Mouse (Mus musculus) CD4-positive helper T cell, adult 2 months (primary cell): Measurements from ENCODE around the gene Eno3.

Source experiments
- DNase-seq: peaks from one replicate; pipeline ENCODE4 v3.0.0-alpha.2; 2012; ENCODE audit warnings: low read depth, missing footprints, low spot score

Gene Eno3

GRCm38 (mm10) chr11:70644564-70645103 is 12.4 kb upstream of the Eno3 start:
- DNase-seq, result no peak

- DNase-seq, result peak; percentile 20
Observed at GRCm38 (mm10) chr11:70645461-70646258, 11.3 kb upstream of the Eno3 start.

- no peak for DNase-seq
Observed at GRCm38 (mm10) chr11:70646259-70646555, 10.8 kb upstream of the Eno3 start.

GRCm38 (mm10) chr11:70646691-70647650 is 10.0 kb upstream of the Eno3 start, which contains the start of the genes Rnf167 and Slc25a11:
Gene Rnf167 (plus strand): TSS chr11:70647235.
Gene Slc25a11 (minus strand): TSS chr11:70647479.
- peak; percentile 99 for DNase-seq

- DNase-seq, result peak; percentile 53
Observed at GRCm38 (mm10) chr11:70647716-70648420, 9.1 kb upstream of the Eno3 start.

- peak; percentile 55 for DNase-seq
Observed at GRCm38 (mm10) chr11:70648512-70648911, 8.5 kb upstream of the Eno3 start.

GRCm38 (mm10) chr11:70649185-70649734 is 7.7 kb upstream of the Eno3 start:
- DNase-seq, result peak; percentile 29

GRCm38 (mm10) chr11:70650322-70651175 is 6.5 kb upstream of the Eno3 start:
- DNase-seq, result peak; percentile 90

GRCm38 (mm10) chr11:70651391-70651790 is 5.6 kb upstream of the Eno3 start:
- peak; percentile 63 for DNase-seq

GRCm38 (mm10) chr11:70652029-70652883 is 4.7 kb upstream of the Eno3 start:
- DNase-seq, result peak; percentile 51

- no peak for DNase-seq
Observed at GRCm38 (mm10) chr11:70652884-70653344, 4.1 kb upstream of the Eno3 start.

GRCm38 (mm10) chr11:70653345-70654197 is 3.4 kb upstream of the Eno3 start:
- DNase-seq, result peak; percentile 87

- DNase-seq, result peak; percentile 94
Observed at GRCm38 (mm10) chr11:70654198-70654922, 2.6 kb upstream of the Eno3 start, which contains the start of gene Pfn1. Gene Pfn1 (minus strand): TSS chr11:70654644.

- peak; percentile 93 for DNase-seq
Observed at GRCm38 (mm10) chr11:70654923-70655570, 2.0 kb upstream of the Eno3 start.

- DNase-seq, result no peak
Observed at GRCm38 (mm10) chr11:70655571-70656455, 1.2 kb upstream of the Eno3 start.

GRCm38 (mm10) chr11:70656456-70656927 is 510 bp upstream of the Eno3 start:
- DNase-seq, result no peak
